Mouse (Mus musculus) heart, postnatal 0 days (tissue): ENCODE data around the gene Cdc42ep2.

ENCODE experiments used
- CTCF ChIP-seq: IDR thresholded peaks from 2 replicates; pipeline ENCODE4 v1.5.1; 2016; ENCODE audit warnings: antibody characterized with exemption, control low read depth, low read depth
- EP300 ChIP-seq: IDR thresholded peaks from 2 replicates; pipeline ENCODE4 v1.6.1; 2016; ENCODE audit warnings: antibody characterized with exemption, low read depth

- no peak for TF ChIP-seq CTCF
- no peak for TF ChIP-seq EP300
Measured at GRCm38 (mm10) chr19:5889211-5889610, 35.4 kb downstream of the Cdc42ep2 start.
